Mouse (Mus musculus): ENCODE measurements around the gene Hcfc1r1. TPM values are rescaled to one million over a fixed set of nuclear protein-coding genes. Genes with fewer than 3 reads are reported as not detected.

Gene Hcfc1r1
- polyA plus RNA-seq, 1 experiment = 378 TPM

GRCm38 (mm10) chr17:23681086-23681485 lies 7.7 kb downstream of the Hcfc1r1 start:
- peak; percentile 45 for DNase-seq
- Histone ChIP-seq H3K4me1 (ENCODE audit: control insufficient read depth, insufficient read depth, low read length) (peaks cover 17% of the 10 kb centered on the region), H3K27me3 (replicated peaks; ENCODE audit: control insufficient read depth, insufficient read depth, low read length) (no peaks in the 10 kb centered on the region), H3K4me3 (ENCODE audit: insufficient read depth, low read depth, low read length) (no peak overlapping the region), H3K36me3 (ENCODE audit: control insufficient read depth, insufficient read depth, low read length) (no peaks in the 10 kb centered on the region), H3K27ac (ENCODE audit: insufficient read depth, low read depth, low read length) (no peak overlapping the region)
- no peak for TF ChIP-seq POLR2A (IDR thresholded peaks at IDR 0.05; ENCODE audit: low read depth, low read length)
- TF ChIP-seq CTCF (conservative IDR thresholded peaks at IDR 0.05; ENCODE audit: insufficient read depth, insufficient read length, low read depth, low read length) = no peak
- 47% methylated on average over 10 of the region's 10 CpGs for WGBS

GRCm38 (mm10) chr17:23682092-23682491 lies 8.7 kb downstream of the Hcfc1r1 start:
- WGBS = 32% methylated on average over 4 of the region's 4 CpGs
- Histone ChIP-seq H3K36me3 (ENCODE audit: control insufficient read depth, insufficient read depth, low read length) (no peaks in the 10 kb centered on the region), H3K27me3 (replicated peaks; ENCODE audit: control insufficient read depth, insufficient read depth, low read length) (no peaks in the 10 kb centered on the region), H3K4me3 (ENCODE audit: insufficient read depth, low read depth, low read length) (no peak overlapping the region), H3K27ac (ENCODE audit: insufficient read depth, low read depth, low read length) (peak overlapping the region; percentile 62), H3K4me1 (ENCODE audit: control insufficient read depth, insufficient read depth, low read length) (peaks cover 14% of the 10 kb centered on the region)
- TF ChIP-seq CTCF (conservative IDR thresholded peaks at IDR 0.05; ENCODE audit: insufficient read depth, insufficient read length, low read depth, low read length) (no peak), POLR2A (IDR thresholded peaks at IDR 0.05; ENCODE audit: low read depth, low read length) (no peak)
- peak; percentile 76 for DNase-seq

- TF ChIP-seq CTCF (conservative IDR thresholded peaks at IDR 0.05; ENCODE audit: insufficient read depth, insufficient read length, low read depth, low read length) (no peak), POLR2A (IDR thresholded peaks at IDR 0.05; ENCODE audit: low read depth, low read length) (no peak)
- H3K27ac ChIP-seq (ENCODE audit: insufficient read depth, low read depth, low read length) = no peak overlapping the region
- peaks cover 14% of the 10 kb centered on the region for H3K4me1 ChIP-seq (ENCODE audit: control insufficient read depth, insufficient read depth, low read length)
- DNase-seq = peak; percentile 61
- no peak overlapping the region for H3K4me3 ChIP-seq (ENCODE audit: insufficient read depth, low read depth, low read length)
- no peaks in the 10 kb centered on the region for H3K27me3 ChIP-seq (replicated peaks; ENCODE audit: control insufficient read depth, insufficient read depth, low read length)
- 63% methylated on average over 3 of the region's 3 CpGs for WGBS
- no peaks in the 10 kb centered on the region for H3K36me3 ChIP-seq (ENCODE audit: control insufficient read depth, insufficient read depth, low read length)
These were observed 9.1 kb downstream of the Hcfc1r1 start for GRCm38 (mm10) chr17:23682530-23682929.

- no peak for TF ChIP-seq CTCF (conservative IDR thresholded peaks at IDR 0.05; ENCODE audit: insufficient read depth, insufficient read length, low read depth, low read length)
- Histone ChIP-seq H3K36me3 (ENCODE audit: control insufficient read depth, insufficient read depth, low read length) (no peaks in the 10 kb centered on the region), H3K4me3 (ENCODE audit: insufficient read depth, low read depth, low read length) (no peak overlapping the region), H3K27ac (ENCODE audit: insufficient read depth, low read depth, low read length) (no peak overlapping the region), H3K27me3 (replicated peaks; ENCODE audit: control insufficient read depth, insufficient read depth, low read length) (no peaks in the 10 kb centered on the region), H3K4me1 (ENCODE audit: control insufficient read depth, insufficient read depth, low read length) (peaks cover 14% of the 10 kb centered on the region)
- 37% methylated on average over 15 of the region's 15 CpGs for WGBS
- DNase-seq = no peak
These were observed 9.8 kb downstream of the Hcfc1r1 start for GRCm38 (mm10) chr17:23683226-23683625.

GRCm38 (mm10) chr17:23683856-23684672 lies 10.7 kb downstream of the Hcfc1r1 start, which contains the start of gene Cldn9:
Gene Cldn9 (minus strand): TSS chr17:23684026.
- DNase-seq = peak; percentile 43
- Histone ChIP-seq H3K27ac (ENCODE audit: insufficient read depth, low read depth, low read length) (no peak within 1 kb of the TSS), H3K36me3 (ENCODE audit: control insufficient read depth, insufficient read depth, low read length) (no peaks in the 10 kb centered on the region), H3K4me3 (ENCODE audit: insufficient read depth, low read depth, low read length) (no peak within 1 kb of the TSS), H3K4me1 (ENCODE audit: control insufficient read depth, insufficient read depth, low read length) (peaks cover 14% of the 10 kb centered on the region), H3K27me3 (replicated peaks; ENCODE audit: control insufficient read depth, insufficient read depth, low read length) (no peaks in the 10 kb centered on the region)
- WGBS = 43% methylated on average over 15 of the region's 15 CpGs
- TF ChIP-seq CTCF (conservative IDR thresholded peaks at IDR 0.05; ENCODE audit: insufficient read depth, insufficient read length, low read depth, low read length) = no peak
- no peak for TF ChIP-seq POLR2A (IDR thresholded peaks at IDR 0.05; ENCODE audit: low read depth, low read length)

- WGBS = 81% methylated on average over 1 of the region's 1 CpGs
- no peak for TF ChIP-seq CTCF (conservative IDR thresholded peaks at IDR 0.05; ENCODE audit: insufficient read depth, insufficient read length, low read depth, low read length)
- no peak for TF ChIP-seq POLR2A (IDR thresholded peaks at IDR 0.05; ENCODE audit: low read depth, low read length)
- no peak for DNase-seq
- Histone ChIP-seq H3K27ac (ENCODE audit: insufficient read depth, low read depth, low read length) (no peak overlapping the region), H3K27me3 (replicated peaks; ENCODE audit: control insufficient read depth, insufficient read depth, low read length) (no peaks in the 10 kb centered on the region), H3K4me1 (ENCODE audit: control insufficient read depth, insufficient read depth, low read length) (no peaks in the 10 kb centered on the region; the same call in 1 of the 2 replicates), H3K4me3 (ENCODE audit: insufficient read depth, low read depth, low read length) (no peak overlapping the region), H3K36me3 (ENCODE audit: control insufficient read depth, insufficient read depth, low read length) (no peaks in the 10 kb centered on the region)
These were observed 21.1 kb downstream of the Hcfc1r1 start for GRCm38 (mm10) chr17:23694491-23694890.

- H3K4me1 ChIP-seq (ENCODE audit: control insufficient read depth, insufficient read depth, low read length) = no peaks in the 10 kb centered on the region; the same call in 1 of the 2 replicates
- no peak for TF ChIP-seq CTCF (conservative IDR thresholded peaks at IDR 0.05; ENCODE audit: insufficient read depth, insufficient read length, low read depth, low read length)
- no peak for TF ChIP-seq POLR2A (IDR thresholded peaks at IDR 0.05; ENCODE audit: low read depth, low read length)
- no peak for DNase-seq
- H3K36me3 ChIP-seq (ENCODE audit: control insufficient read depth, insufficient read depth, low read length) = no peaks in the 10 kb centered on the region
- WGBS = 71% methylated on average over 3 of the region's 3 CpGs
- no peak overlapping the region for H3K27ac ChIP-seq (ENCODE audit: insufficient read depth, low read depth, low read length)
- no peaks in the 10 kb centered on the region for H3K27me3 ChIP-seq (replicated peaks; ENCODE audit: control insufficient read depth, insufficient read depth, low read length)
- no peak overlapping the region for H3K4me3 ChIP-seq (ENCODE audit: insufficient read depth, low read depth, low read length)
These were observed 22.4 kb downstream of the Hcfc1r1 start for GRCm38 (mm10) chr17:23695801-23696200.
